Comparison of ENCODE assay signal across 12 mouse cellular contexts in genomic region chr17:5284783-5285182, GRCm38 (mm10).
DNase-seq lines count a peak whose midpoint lies in the region; ATAC-seq lines count a peak whose summit lies in the region.
"Had no signal": no experiment of that assay in that cellular context is flagged by ENCODE, and none has a peak within 500 bp of the region (broad histone marks: within the 10 kb centered on the region; RNA-seq: fewer than 3 reads in every experiment).

No protein-coding gene starts in this region.

- H3K4me1 ChIP-seq in forebrain, embryonic 15.5 days = peaks cover 51% of the 10 kb centered on the region

- intact Hi-C loops in left cerebral cortex, postnatal 36 days (cut with DNase I) = no loop called here

- no peaks in the 10 kb centered on the region for H3K27me3 ChIP-seq in forebrain, embryonic 15.5 days
- H3K27me3 ChIP-seq: embryonic facial prominence, embryonic 13.5 days; liver, embryonic 13.5 days had no signal

- H3K4me3 ChIP-seq in forebrain, embryonic 15.5 days = no peak overlapping the region
- H3K4me3 ChIP-seq: embryonic facial prominence, embryonic 13.5 days; liver, embryonic 13.5 days had no signal

- no peak overlapping the region for H3K4me2 ChIP-seq in forebrain, embryonic 15.5 days (replicated peaks)
- H3K4me2 ChIP-seq: embryonic facial prominence, embryonic 13.5 days; liver, embryonic 13.5 days had no signal

- DNase-seq in cerebellum, adult 9-11 months = peak; percentile 51
- no peak for DNase-seq in cerebellum, adult 9-10 months
- peak; percentile 56 for DNase-seq in layer of hippocampus, adult 11-12 months (ENCODE audit: low spot score)
- no peak for DNase-seq in layer of hippocampus, adult 9-10 months (ENCODE audit: low spot score)
- peak; percentile 46 to 47 for DNase-seq in left cerebral cortex, postnatal 36 days (ENCODE audit: low spot score in 2 of 2)
- DNase-seq in embryo, embryonic 10 days (ENCODE audit: low spot score) = no peak
- DNase-seq: cerebellum, adult 11 months; gastrocnemius, postnatal 36 days; liver, embryonic 13.5 days had no signal

- 0 out of 2 replicates have a peak, but pooled peaks have one; percentile 36 for ATAC-seq in forebrain, embryonic 15.5 days (replicated peaks)
- no peak for ATAC-seq in megakaryocyte, adult 5-6 weeks (ENCODE audit: poor library complexity, severe bottlenecking)

- 41% methylated on average over 10 of the region's 10 CpGs for WGBS in forebrain, embryonic 15.5 days

- H3K9me3 ChIP-seq in forebrain, embryonic 15.5 days = no peaks in the 10 kb centered on the region
- H3K9me3 ChIP-seq: embryonic facial prominence, embryonic 13.5 days; liver, embryonic 13.5 days had no signal

- H3K9ac ChIP-seq in forebrain, embryonic 15.5 days (replicated peaks) = no peak overlapping the region
- H3K9ac ChIP-seq: embryonic facial prominence, embryonic 13.5 days; liver, embryonic 13.5 days had no signal

- peak overlapping the region; percentile 63 for H3K27ac ChIP-seq in forebrain, embryonic 15.5 days (replicated peaks)
- H3K27ac ChIP-seq: embryonic facial prominence, embryonic 13.5 days; liver, embryonic 13.5 days had no signal

- no peaks in the 10 kb centered on the region; the same call in 1 of the 2 replicates for H3K36me3 ChIP-seq in forebrain, embryonic 15.5 days

Comparison
In these comparisons a context has a peak if more than half of its experiments do, and no peak if none do; other contexts are left out.
1. DNase-seq: peak in cerebellum, adult 9-11 months (single experiment), layer of hippocampus, adult 11-12 months (single experiment) and left cerebral cortex, postnatal 36 days (2 of 2); none in cerebellum, adult 9-10 months (single experiment), layer of hippocampus, adult 9-10 months (single experiment) and embryo, embryonic 10 days (single experiment).